Mouse (Mus musculus) embryonic fibroblast, embryonic 13.5 days (primary cell): ENCODE data around the gene Celf5.

Source experiments
- CTCF ChIP-seq: IDR thresholded peaks from 2 replicates; pipeline ENCODE4 v1.5.1; 2011; ENCODE audit warnings: mild to moderate bottlenecking, control low read depth, low read length, moderate library complexity, borderline replicate concordance; ENCODE audit not compliant: insufficient read depth
- POLR2A ChIP-seq: IDR thresholded peaks from 2 replicates; pipeline ENCODE4 v1.6.1; 2011; ENCODE audit warnings: low read depth, mild to moderate bottlenecking, control low read depth, low read length, moderate library complexity

GRCm38 (mm10) chr10:81519227-81519977, 36.9 kb upstream of the Celf5 start:
- TF ChIP-seq CTCF: no peak
- TF ChIP-seq POLR2A: no peak
